Mouse (Mus musculus): ENCODE data around the gene Inpp5a.

Inpp5a gene

GRCm38 (mm10) chr7:139368218-139368617 lies 20.7 kb upstream of the Inpp5a start:
- in situ Hi-C loops (cut with MboI; ENCODE audit: low pct_unique_long_range_greater_than_20kb in 1 of 2, low sequenced_read_pairs in 2 of 2, unreplicated experiment in 1 of 2) = no loop called here

GRCm38 (mm10) chr7:139368722-139369380 lies 20.1 kb upstream of the Inpp5a start:
- in situ Hi-C loops (cut with MboI; ENCODE audit: low pct_unique_long_range_greater_than_20kb in 1 of 2, low sequenced_read_pairs in 2 of 2, unreplicated experiment in 1 of 2) = no loop called here

DNA sequence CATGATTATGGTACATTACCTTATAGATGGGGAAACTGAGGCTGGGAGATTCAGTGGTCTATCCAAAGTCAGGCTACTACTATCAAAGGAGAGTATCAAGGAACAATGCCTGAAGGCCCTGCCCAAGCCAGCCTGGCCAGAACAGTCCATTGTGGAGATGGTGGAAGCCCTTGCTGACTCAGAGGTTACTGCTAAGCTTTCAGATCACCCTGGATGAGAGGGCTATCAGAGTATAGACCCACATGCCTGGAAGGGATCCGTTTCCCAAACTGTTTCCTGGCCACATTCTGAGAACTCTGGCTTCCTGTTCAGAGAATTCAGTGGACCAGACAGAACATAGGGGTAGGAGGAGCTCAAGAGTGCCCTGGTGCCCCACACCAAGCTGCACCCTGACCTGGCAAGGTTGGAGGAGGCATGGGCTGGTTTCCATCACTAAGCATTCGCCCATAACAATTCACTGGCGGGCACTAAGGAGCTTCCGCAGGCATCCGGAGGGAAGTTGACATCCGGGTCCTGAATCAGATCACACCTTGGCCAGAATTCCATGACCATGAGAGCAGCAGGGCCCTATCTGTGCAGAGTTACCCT lies 19.3 kb upstream of the Inpp5a start:
- in situ Hi-C loops (cut with MboI; ENCODE audit: low pct_unique_long_range_greater_than_20kb in 1 of 2, low sequenced_read_pairs in 2 of 2, unreplicated experiment in 1 of 2) = no loop called here

DNA sequence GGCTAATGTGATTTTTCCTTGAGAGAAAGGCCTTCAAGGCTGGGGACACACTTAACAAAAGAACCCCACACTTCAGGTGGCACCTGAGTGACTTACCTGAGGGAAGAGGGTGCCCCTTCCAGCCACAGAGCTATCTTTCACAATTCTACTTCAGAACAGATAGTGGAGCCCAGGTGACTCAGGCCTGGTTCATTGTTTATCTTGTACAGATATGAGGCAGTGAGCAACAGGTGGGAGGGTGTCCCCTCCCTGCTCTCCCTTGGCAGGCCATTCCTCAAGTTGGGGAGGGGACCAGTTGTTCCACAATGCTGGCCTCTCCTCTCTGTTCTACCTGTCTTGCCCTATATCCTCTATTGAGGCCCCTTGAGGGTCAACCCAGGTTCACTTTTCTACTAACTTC lies 17.5 kb upstream of the Inpp5a start:
- in situ Hi-C loops (cut with MboI; ENCODE audit: low pct_unique_long_range_greater_than_20kb in 1 of 2, low sequenced_read_pairs in 2 of 2, unreplicated experiment in 1 of 2) = no loop called here

- in situ Hi-C loops (cut with MboI; ENCODE audit: low pct_unique_long_range_greater_than_20kb in 1 of 2, low sequenced_read_pairs in 2 of 2, unreplicated experiment in 1 of 2) = no loop called here
These were observed 11.5 kb upstream of the Inpp5a start for GRCm38 (mm10) chr7:139377381-139377780.

DNA sequence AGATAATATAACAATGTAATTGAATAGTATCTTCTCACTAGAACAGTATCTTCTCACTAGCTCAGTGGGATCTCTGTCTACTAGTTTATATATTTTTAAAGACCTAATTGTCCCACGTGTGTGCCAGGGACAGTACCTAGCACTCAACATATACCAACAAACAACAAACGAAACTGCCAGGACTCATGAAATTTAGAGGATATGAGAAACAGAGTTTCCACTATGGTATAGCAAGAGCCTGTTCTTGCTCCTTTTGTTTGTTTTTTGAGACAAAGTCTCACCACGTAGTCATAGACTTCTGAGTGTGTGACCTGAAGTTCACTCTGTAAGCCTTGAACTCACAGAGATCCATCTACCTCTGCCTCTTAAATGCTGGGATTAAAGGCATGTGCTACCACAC lies 10.6 kb upstream of the Inpp5a start:
- in situ Hi-C loops (cut with MboI; ENCODE audit: low pct_unique_long_range_greater_than_20kb in 1 of 2, low sequenced_read_pairs in 2 of 2, unreplicated experiment in 1 of 2) = no loop called here

- in situ Hi-C loops (cut with MboI; ENCODE audit: low pct_unique_long_range_greater_than_20kb in 1 of 2, low sequenced_read_pairs in 2 of 2, unreplicated experiment in 1 of 2) = no loop called here
These were observed 9.2 kb upstream of the Inpp5a start for GRCm38 (mm10) chr7:139379745-139380144.

- in situ Hi-C loops (cut with MboI; ENCODE audit: low pct_unique_long_range_greater_than_20kb in 1 of 2, low sequenced_read_pairs in 2 of 2, unreplicated experiment in 1 of 2) = no loop called here
These were observed 8.7 kb upstream of the Inpp5a start for GRCm38 (mm10) chr7:139380225-139380624.

- in situ Hi-C loops (cut with MboI; ENCODE audit: low pct_unique_long_range_greater_than_20kb in 1 of 2, low sequenced_read_pairs in 2 of 2, unreplicated experiment in 1 of 2) = no loop called here
These were observed 7.0 kb upstream of the Inpp5a start for GRCm38 (mm10) chr7:139381877-139382276.

DNA sequence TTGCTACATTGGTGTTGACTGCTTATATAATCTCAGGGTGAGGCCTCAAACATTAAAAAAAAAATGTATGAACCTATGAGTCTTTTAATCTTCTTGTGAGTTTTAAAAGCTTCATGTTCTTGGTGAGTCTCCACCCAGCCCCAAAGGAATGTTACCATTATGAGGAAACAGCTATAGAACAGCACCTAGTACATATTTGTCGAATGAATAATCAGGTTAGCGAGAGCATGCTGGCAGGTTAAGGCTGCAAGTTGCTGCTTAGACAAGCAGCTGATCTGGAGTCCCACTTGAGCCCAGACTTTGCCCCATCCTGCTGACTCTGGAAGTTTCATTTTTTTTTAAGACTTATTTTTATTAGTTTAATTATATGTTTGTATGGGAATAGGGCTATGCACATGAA lies 6.1 kb upstream of the Inpp5a start:
- in situ Hi-C loops (cut with MboI; ENCODE audit: low pct_unique_long_range_greater_than_20kb in 1 of 2, low sequenced_read_pairs in 2 of 2, unreplicated experiment in 1 of 2) = no loop called here

DNA sequence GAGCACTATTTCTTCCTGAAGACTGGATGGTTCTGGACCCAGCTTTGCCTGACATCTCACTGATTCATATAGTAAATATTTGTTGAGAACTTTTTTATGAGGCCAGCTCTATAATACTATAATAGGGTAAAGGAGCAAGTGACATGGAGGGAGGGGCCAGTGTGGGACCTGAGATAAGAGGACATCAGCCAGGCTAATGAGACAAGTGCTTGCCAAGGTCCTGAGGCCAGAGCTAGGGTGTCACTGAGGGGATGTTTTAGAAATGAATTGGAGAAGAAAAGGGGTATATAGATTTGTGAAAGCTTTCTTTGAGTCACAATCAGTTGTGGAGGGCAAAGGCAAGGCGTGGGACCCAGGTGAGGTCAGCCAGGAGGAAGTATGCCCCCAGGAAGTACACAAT lies 4.4 kb upstream of the Inpp5a start:
- in situ Hi-C loops (cut with MboI; ENCODE audit: low pct_unique_long_range_greater_than_20kb in 1 of 2, low sequenced_read_pairs in 2 of 2, unreplicated experiment in 1 of 2) = no loop called here

- in situ Hi-C loops (cut with MboI; ENCODE audit: low pct_unique_long_range_greater_than_20kb in 1 of 2, low sequenced_read_pairs in 2 of 2, unreplicated experiment in 1 of 2) = no loop called here
These were observed 3.9 kb upstream of the Inpp5a start for GRCm38 (mm10) chr7:139384916-139385530.

DNA sequence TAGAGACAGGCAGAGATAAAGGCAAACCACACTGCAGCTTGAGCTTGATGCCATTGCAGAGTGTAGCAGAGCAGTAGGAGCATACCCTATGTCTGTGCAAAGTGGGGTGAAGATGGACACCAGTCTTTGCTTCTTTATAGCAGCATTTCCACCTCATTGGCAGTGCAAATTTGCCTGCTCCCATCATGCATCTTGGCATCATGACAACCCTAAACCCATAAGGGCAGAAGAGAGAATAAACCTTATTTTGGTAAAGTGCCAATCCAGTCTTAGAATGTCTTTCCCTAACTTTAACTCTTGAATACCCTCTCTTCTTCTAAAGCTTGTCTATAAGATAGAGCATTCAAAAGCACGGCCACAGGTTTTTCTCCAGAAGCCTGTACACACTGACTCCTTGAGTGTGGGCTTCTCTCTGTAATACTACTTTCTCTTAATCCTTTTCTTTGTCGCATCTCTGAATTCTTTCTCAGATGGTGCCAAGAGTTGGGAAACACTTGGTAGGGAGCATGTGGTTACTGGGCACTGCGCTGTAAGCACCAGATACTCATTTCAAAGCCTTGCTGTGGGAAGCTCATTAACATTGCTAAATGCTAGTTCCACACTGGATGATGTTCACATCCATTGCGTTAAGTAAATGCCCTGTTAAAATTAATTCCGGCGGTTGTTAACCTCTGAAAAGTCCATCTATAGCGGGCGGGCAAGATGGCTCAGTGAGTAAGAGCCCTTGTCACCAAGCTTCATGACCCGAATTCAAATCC lies 1.8 kb upstream of the Inpp5a start:
- in situ Hi-C loops (cut with MboI; ENCODE audit: low pct_unique_long_range_greater_than_20kb in 1 of 2, low sequenced_read_pairs in 2 of 2, unreplicated experiment in 1 of 2) = no loop called here

GRCm38 (mm10) chr7:139387921-139388669 lies 814 bp upstream of the Inpp5a start:
- in situ Hi-C loops (cut with MboI; ENCODE audit: low pct_unique_long_range_greater_than_20kb in 1 of 2, low sequenced_read_pairs in 2 of 2, unreplicated experiment in 1 of 2) = no loop called here

- in situ Hi-C loops (cut with MboI; ENCODE audit: low pct_unique_long_range_greater_than_20kb in 1 of 2, low sequenced_read_pairs in 2 of 2, unreplicated experiment in 1 of 2) = no loop called here
These were observed 378 bp downstream of the Inpp5a start for GRCm38 (mm10) chr7:139389213-139389761.

DNA sequence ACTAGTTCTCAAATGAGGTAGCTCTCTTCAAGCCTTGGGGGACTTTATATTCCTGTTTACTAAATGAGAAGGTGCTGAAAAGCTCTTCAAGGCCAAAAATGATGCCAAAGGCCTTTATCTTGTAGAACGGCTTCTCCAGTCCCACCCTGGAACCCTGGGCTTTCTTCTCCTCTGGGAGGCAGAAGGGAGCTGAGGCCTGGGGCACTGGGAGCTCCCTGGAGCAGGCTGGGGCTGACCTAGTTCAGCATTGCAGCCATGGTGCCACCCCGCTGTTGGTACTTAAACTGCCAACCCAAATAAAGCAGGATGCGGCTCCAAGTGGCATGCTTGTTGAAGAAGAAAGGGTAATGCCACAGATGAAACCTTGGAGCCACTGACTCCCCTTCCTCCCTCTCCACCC lies 1.5 kb downstream of the Inpp5a start:
- in situ Hi-C loops (cut with MboI; ENCODE audit: low pct_unique_long_range_greater_than_20kb in 1 of 2, low sequenced_read_pairs in 2 of 2, unreplicated experiment in 1 of 2) = no loop called here

- in situ Hi-C loops (cut with MboI; ENCODE audit: low pct_unique_long_range_greater_than_20kb in 1 of 2, low sequenced_read_pairs in 2 of 2, unreplicated experiment in 1 of 2) = no loop called here
These were observed 2.0 kb downstream of the Inpp5a start for GRCm38 (mm10) chr7:139390926-139391325.

- in situ Hi-C loops (cut with MboI; ENCODE audit: low pct_unique_long_range_greater_than_20kb in 1 of 2, low sequenced_read_pairs in 2 of 2, unreplicated experiment in 1 of 2) = no loop called here
These were observed 2.8 kb downstream of the Inpp5a start for GRCm38 (mm10) chr7:139391691-139392090.

Data from mouse embryonic stem cell (cell line).